Mouse (Mus musculus) adipose tissue, adult 10 weeks (tissue): ENCODE measurements around the gene Nit1. TPM values are rescaled to one million over a fixed set of nuclear protein-coding genes. Genes with fewer than 3 reads are reported as not detected.

Experiments used
- polyA plus RNA-seq: library from polyadenylated mRNA; stranded (reverse); fragments of 350-450 nt; fragmentation: Illumina TruSeq; extraction: RNeasy Lipid Tissue Mini Kit (QIAGEN cat#74804); gene quantifications from one replicate; pipeline ENCODE4 v1.2.3, GENCODE M21; 2014; ENCODE audit warnings: low read depth, low replicate concordance

Nit1 gene
- 95.7 TPM for polyA plus RNA-seq

DNA sequence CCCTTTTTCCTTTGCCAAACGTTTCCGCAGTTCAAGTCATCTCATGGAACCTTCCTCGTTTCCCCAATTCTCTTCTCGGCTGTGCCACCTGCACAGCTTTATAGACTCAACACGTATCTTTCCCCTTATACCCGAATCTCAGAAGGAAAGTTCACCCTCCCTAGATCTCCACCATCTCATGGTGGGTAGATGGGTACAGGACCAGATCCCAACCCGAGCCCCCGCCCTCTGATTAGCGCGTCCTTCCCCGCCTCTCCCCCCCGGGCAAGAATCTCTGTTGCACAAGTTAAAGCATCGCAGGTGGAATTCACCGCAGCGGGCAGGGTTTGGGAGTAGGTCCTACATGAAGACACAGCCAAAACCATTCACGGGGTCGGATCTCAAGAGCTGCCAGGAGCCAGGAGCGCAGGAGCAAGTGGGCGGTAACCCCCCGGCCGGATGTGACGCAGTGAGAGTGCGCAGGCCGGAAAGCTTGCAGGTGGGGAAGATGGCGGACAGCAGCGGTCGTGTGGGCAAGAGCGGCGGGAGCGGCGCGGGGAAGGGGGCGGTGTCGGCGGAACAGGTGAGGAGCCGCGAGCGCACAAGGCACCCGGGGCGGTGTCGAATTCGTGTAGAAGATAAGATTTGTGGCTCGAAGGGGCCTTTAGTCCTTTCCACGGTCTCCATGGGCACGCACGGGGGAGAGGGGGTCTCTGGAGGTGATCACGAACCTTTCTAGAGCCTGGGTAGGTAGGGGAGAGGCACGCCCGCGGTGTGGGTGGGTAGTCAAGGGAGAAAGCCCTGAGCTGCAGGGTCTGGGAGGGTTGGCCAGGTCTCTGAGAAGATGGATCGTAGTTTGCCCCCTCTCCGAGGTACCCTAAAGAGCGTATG, at the start of gene Nit1, which contains the start of gene Pfdn2:
Gene Nit1 (minus strand): TSS at position 422 of the 870 bp plus-strand sequence.
Gene Pfdn2 (plus strand): TSS at position 446 of the 870 bp plus-strand sequence.

DNA sequence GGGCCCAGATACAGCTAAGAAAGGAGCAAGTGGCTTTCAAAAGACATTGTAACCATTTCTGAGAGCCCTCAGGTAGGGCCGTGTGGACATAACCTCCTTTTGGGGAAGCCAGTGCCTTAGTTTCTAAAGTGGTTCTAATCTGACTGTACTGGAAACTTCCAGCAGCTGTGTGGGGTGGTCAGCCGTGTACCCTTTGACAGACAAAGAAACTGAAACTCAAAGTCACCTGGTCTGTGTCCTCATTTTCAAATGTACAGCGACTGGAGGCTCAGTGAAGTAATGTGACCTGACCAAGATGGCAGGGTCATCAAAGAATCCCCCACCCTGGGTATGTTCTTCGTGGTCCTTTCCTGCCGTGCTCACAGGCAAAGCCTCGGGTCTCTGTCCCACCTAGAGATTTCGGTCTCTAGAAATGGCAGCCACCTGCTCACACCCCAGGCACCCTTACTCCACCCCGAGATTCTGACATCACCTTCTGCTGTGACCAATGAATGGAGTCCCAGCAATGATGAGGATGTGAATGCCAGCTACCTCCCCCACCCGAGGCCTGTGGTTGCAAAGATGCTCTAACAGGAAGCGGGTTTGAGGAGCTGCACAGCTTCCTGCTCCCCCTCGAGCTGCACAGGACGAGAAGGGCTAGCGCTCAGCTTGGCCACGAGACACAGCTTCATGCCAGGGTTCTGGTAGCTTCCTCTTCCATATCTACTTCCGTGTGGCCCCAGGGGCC, 43.1 kb upstream of the Nit1 start, which contains the start of gene Arhgap30:
Gene Arhgap30 (plus strand): TSS at position 579 of the 727 bp plus-strand sequence.

GRCm38 (mm10) chr1:171369845-171370556, 24.6 kb upstream of the Nit1 start, which contains the start of gene Nectin4:
TSS of gene Nectin4 (plus strand) at chr1:171370099.

DNA sequence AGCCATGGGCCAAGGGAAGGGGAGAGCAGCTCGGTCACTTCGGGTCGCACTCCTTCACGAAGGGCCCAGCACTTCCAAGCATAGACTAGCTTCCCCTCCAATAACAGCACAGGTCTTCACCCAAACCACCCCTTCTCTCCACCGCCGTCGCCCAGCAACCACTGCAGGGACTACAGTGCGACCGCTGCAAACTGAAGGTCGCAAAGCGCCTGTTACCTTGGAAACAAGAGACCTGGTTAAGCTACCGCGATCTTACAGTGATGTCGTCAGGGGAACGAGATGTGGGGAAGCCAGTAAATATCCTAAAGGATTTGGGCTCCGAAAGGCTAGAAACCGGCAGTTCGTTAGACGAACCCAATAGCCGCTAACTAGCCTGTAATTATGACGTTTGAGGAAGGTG, 15.2 kb upstream of the Nit1 start, which contains the start of gene Klhdc9:
Gene Klhdc9 (minus strand): TSS at position 143 of the 400 bp plus-strand sequence.

GRCm38 (mm10) chr1:171328839-171329432, 16.5 kb downstream of the Nit1 start, which contains the start of gene Dedd:
TSS of gene Dedd (plus strand) at chr1:171329145.

GRCm38 (mm10) chr1:171294298-171295062, 51.0 kb downstream of the Nit1 start, which contains the start of gene Ufc1:
TSS of gene Ufc1 (minus strand) at chr1:171295024.

Other genes starting within 250 kb of the Nit1 start
- 23.4 TPM for gene Cfap126, start 231.7 kb downstream of the Nit1 start, polyA plus RNA-seq
- gene Sdhc, start 195.0 kb downstream of the Nit1 start, polyA plus RNA-seq = 135 TPM
- 1.9 TPM for gene Mpz, start 194.9 kb downstream of the Nit1 start, polyA plus RNA-seq
- gene Pcp4l1, start 149.4 kb downstream of the Nit1 start, polyA plus RNA-seq = 16.3 TPM
- not detected for gene Nr1i3, start 131.7 kb downstream of the Nit1 start, polyA plus RNA-seq
- gene Tomm40l, start 123.1 kb downstream of the Nit1 start, polyA plus RNA-seq = 23.7 TPM
- 1.1 TPM for gene Apoa2, start 120.6 kb downstream of the Nit1 start, polyA plus RNA-seq
- 58.9 TPM for gene Fcer1g, start 111.3 kb downstream of the Nit1 start, polyA plus RNA-seq
- gene Adamts4, start 95.2 kb downstream of the Nit1 start, polyA plus RNA-seq = 1.8 TPM
- 176 TPM for gene Ndufs2, start 94.3 kb downstream of the Nit1 start, polyA plus RNA-seq
- 40.5 TPM for gene B4galt3, start 75.3 kb downstream of the Nit1 start, polyA plus RNA-seq
- 43.4 TPM for gene Ppox, start 64.5 kb downstream of the Nit1 start, polyA plus RNA-seq
- gene Usp21, start 57.7 kb downstream of the Nit1 start, polyA plus RNA-seq = 28.1 TPM
- 139 TPM for gene Ufc1, start 50.6 kb downstream of the Nit1 start, polyA plus RNA-seq
- gene Dedd, start 16.5 kb downstream of the Nit1 start, polyA plus RNA-seq = 39.7 TPM
- gene Pfdn2, start within 50 bp of the Nit1 start, polyA plus RNA-seq = 72.2 TPM
- 5.5 TPM for gene Klhdc9, start 15.2 kb upstream of the Nit1 start, polyA plus RNA-seq
- 27.6 TPM for gene Nectin4, start 24.5 kb upstream of the Nit1 start, polyA plus RNA-seq
- 6.5 TPM for gene Arhgap30, start 43.3 kb upstream of the Nit1 start, polyA plus RNA-seq
- 59.3 TPM for gene Usf1, start 65.7 kb upstream of the Nit1 start, polyA plus RNA-seq
- 9.5 TPM for gene Tstd1, start 73.2 kb upstream of the Nit1 start, polyA plus RNA-seq
- 71.7 TPM for gene F11r, start 91.9 kb upstream of the Nit1 start, polyA plus RNA-seq
- 4.8 TPM for gene Alyref2, start 157.8 kb upstream of the Nit1 start, polyA plus RNA-seq
- not detected for gene Itln1, start 189.6 kb upstream of the Nit1 start, polyA plus RNA-seq
- 1.0 TPM for gene Cd244a, start 213.5 kb upstream of the Nit1 start, polyA plus RNA-seq